Mouse (Mus musculus): ENCODE measurements around the gene Erlin1.
A peak's percentile ranks its signal among the peaks of the same experiment; 100 is the strongest.

Erlin1 gene

GRCm38 (mm10) chr19:44069121-44069913, at the start of gene Erlin1:
Gene Erlin1 (minus strand): TSS chr19:44069785.
- DNase-seq = peak; percentile 91 to 94

GRCm38 (mm10) chr19:44117793-44118192, 48.2 kb upstream of the Erlin1 start:
- no peak for DNase-seq

GRCm38 (mm10) chr19:44111706-44112105, 42.1 kb upstream of the Erlin1 start:
- no peak for DNase-seq

- no peak for DNase-seq
Observed at GRCm38 (mm10) chr19:44110356-44110755, 40.8 kb upstream of the Erlin1 start.

- DNase-seq = no peak
Observed at GRCm38 (mm10) chr19:44108996-44109395, 39.4 kb upstream of the Erlin1 start.

- no peak for DNase-seq
Observed at GRCm38 (mm10) chr19:44107661-44108521, 38.3 kb upstream of the Erlin1 start.

- DNase-seq = peak; percentile 93 to 95
Observed at GRCm38 (mm10) chr19:44106831-44107660, 37.5 kb upstream of the Erlin1 start, which contains the start of gene Chuk. Gene Chuk (minus strand): TSS chr19:44107480.

- no peak for DNase-seq
Observed at GRCm38 (mm10) chr19:44104393-44104792, 34.8 kb upstream of the Erlin1 start.

- DNase-seq = no peak
Observed at GRCm38 (mm10) chr19:44103001-44103400, 33.4 kb upstream of the Erlin1 start.

- no peak for DNase-seq
Observed at GRCm38 (mm10) chr19:44100840-44101239, 31.3 kb upstream of the Erlin1 start.

- DNase-seq = no peak
Observed at GRCm38 (mm10) chr19:44086278-44086677, 16.7 kb upstream of the Erlin1 start.

GRCm38 (mm10) chr19:44080920-44081319, 11.3 kb upstream of the Erlin1 start:
- DNase-seq = no peak

- no peak for DNase-seq
Observed at GRCm38 (mm10) chr19:44080023-44080422, 10.4 kb upstream of the Erlin1 start.

- DNase-seq = no peak
Observed at GRCm38 (mm10) chr19:44077024-44077423, 7.4 kb upstream of the Erlin1 start.

GRCm38 (mm10) chr19:44076457-44076856, 6.9 kb upstream of the Erlin1 start:
- no peak for DNase-seq

GRCm38 (mm10) chr19:44074986-44075385, 5.4 kb upstream of the Erlin1 start:
- no peak for DNase-seq

GRCm38 (mm10) chr19:44071166-44071565, 1.6 kb upstream of the Erlin1 start:
- DNase-seq = no peak

GRCm38 (mm10) chr19:44069914-44070232, 288 bp upstream of the Erlin1 start:
- DNase-seq = no peak

GRCm38 (mm10) chr19:44068232-44068631, 1.4 kb downstream of the Erlin1 start:
- DNase-seq = no peak

GRCm38 (mm10) chr19:44067323-44068049, 2.1 kb downstream of the Erlin1 start:
- no peak for DNase-seq

- no peak for DNase-seq
Observed at GRCm38 (mm10) chr19:44064734-44065133, 4.9 kb downstream of the Erlin1 start.

GRCm38 (mm10) chr19:44063773-44064172, 5.8 kb downstream of the Erlin1 start:
- no peak for DNase-seq

All from cerebellum, postnatal 36 days (tissue).